Mouse (Mus musculus) midbrain, embryonic 16.5 days (tissue): ENCODE measurements at regions not wholly inside any gene's neighbourhood (a gene's known extent, or its start where the extent isn't known, plus 50 kb on each side); places are given as distances from the start of the nearest gene placed in this dataset.
A peak's percentile ranks its signal among the peaks of the same experiment; 100 is the strongest.

Experiments
- ATAC-seq: fragments of 200-750 bp; cut with Nextera tagmentation; 2 replicates; pipeline ENCODE4 v1.8.0; 2017; ENCODE audit warnings: moderate TSS enrichment
- H3K27ac ChIP-seq: fragments of 300-500 bp; sonication (generic); 2 replicates; pipeline ENCODE4 v1.5.1; 2014; ENCODE audit warnings: mild to moderate bottlenecking, low read length, mixed read lengths
- H3K27me3 ChIP-seq: fragments of 300-500 bp; sonication (generic); 2 replicates; pipeline ENCODE4 v1.6.1; 2014; ENCODE audit warnings: low read depth, low read length, mixed read lengths; ENCODE audit not compliant: control insufficient read depth, insufficient read depth
- H3K36me3 ChIP-seq: fragments of 300-500 bp; sonication (generic); 2 replicates; pipeline ENCODE4 v1.6.1; 2014; ENCODE audit warnings: mild to moderate bottlenecking, low read length, moderate library complexity, mixed read lengths; ENCODE audit not compliant: control insufficient read depth, insufficient read depth
- H3K4me1 ChIP-seq: fragments of 300-500 bp; sonication (generic); 2 replicates; pipeline ENCODE4 v1.6.1; 2014; ENCODE audit warnings: mild to moderate bottlenecking, low read length, mixed read lengths; ENCODE audit not compliant: control insufficient read depth, insufficient read depth
- H3K4me2 ChIP-seq: fragments of 300-500 bp; sonication (generic); 2 replicates; pipeline ENCODE4 v1.6.1; 2014; ENCODE audit warnings: mild to moderate bottlenecking, low read length, mixed read lengths
- H3K4me3 ChIP-seq: fragments of 300-500 bp; sonication (generic); 2 replicates; pipeline ENCODE4 v1.5.1; 2014; ENCODE audit warnings: low read depth, mild to moderate bottlenecking, low read length, moderate library complexity, mixed read lengths
- H3K9ac ChIP-seq: fragments of 300-500 bp; sonication (generic); 2 replicates; pipeline ENCODE4 v1.6.1; 2014; ENCODE audit warnings: low read depth, low read length, mixed read lengths
- H3K9me3 ChIP-seq: fragments of 300-500 bp; sonication (generic); replicated peaks from 2 replicates; pipeline ENCODE4 v1.6.1; 2014; ENCODE audit warnings: mild to moderate bottlenecking, low read length, mixed read lengths; ENCODE audit not compliant: control insufficient read depth, poor library complexity, severe bottlenecking
- WGBS: fragments of 180-500 bp; shearing (Covaris S2); extraction: QIAGEN DNeasy Blood & Tissue Kit; methylation state at CpG from one replicate; pipeline ENCODE4 v1.1.7; 2014; 5-methylcytosine and 5-hydroxymethylcytosine counted together

DNA sequence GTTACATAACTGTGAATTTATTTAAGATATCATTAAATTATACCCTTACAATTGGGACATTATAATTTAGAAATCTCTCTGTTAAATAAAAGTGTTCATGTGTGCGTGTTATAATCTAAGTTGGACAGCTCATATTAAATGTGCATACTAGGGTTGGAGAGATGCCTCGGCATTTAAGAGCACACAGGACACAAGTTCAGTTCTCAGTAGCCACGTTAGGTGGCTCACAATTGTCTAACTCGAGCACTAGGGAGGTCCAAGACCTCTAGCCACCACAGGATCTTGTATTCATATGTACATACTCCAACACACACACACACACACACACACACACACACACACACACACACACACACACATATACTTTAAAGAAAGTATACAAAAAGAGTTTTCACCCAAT lies 56.0 kb downstream of the Foxf2 start:
- Histone ChIP-seq H3K4me3 (no peak overlapping the region), H3K4me2 (no peak overlapping the region), H3K27ac (no peak overlapping the region), H3K4me1 (no peaks in the 10 kb centered on the region), H3K27me3 (no peaks in the 10 kb centered on the region), H3K9me3 (no peaks in the 10 kb centered on the region), H3K36me3 (no peaks in the 10 kb centered on the region), H3K9ac (no peak overlapping the region)
- 83% methylated on average over 4 of the region's 4 CpGs for WGBS
- no peak for ATAC-seq

DNA sequence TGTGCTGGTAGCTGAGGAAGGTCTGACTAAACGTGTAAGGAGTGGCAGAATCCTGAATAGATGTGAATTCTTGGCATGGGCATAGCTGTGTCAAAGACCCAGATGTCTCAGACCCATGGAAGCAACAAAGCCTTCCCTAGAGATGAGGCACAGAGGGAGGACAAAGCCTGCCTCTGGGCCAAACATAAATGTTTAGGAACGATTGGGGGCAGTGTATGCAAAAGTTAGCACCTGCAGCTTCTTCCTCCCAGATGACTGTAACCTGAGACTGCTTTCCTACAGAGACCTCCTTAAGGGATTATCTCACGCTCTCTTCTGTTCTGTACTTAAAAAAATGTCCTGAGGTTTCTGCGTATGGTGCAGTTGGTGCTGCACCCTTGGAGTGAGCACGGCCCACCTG lies 57.7 kb downstream of the Foxf2 start:
- no peak overlapping the region for H3K4me2 ChIP-seq
- no peaks in the 10 kb centered on the region for H3K27me3 ChIP-seq
- no peaks in the 10 kb centered on the region for H3K36me3 ChIP-seq
- H3K27ac ChIP-seq = no peak overlapping the region
- no peak overlapping the region for H3K9ac ChIP-seq
- 49% methylated on average over 5 of the region's 5 CpGs for WGBS
- no peaks in the 10 kb centered on the region for H3K9me3 ChIP-seq
- no peak overlapping the region for H3K4me3 ChIP-seq
- no peak for ATAC-seq
- H3K4me1 ChIP-seq = no peaks in the 10 kb centered on the region

DNA sequence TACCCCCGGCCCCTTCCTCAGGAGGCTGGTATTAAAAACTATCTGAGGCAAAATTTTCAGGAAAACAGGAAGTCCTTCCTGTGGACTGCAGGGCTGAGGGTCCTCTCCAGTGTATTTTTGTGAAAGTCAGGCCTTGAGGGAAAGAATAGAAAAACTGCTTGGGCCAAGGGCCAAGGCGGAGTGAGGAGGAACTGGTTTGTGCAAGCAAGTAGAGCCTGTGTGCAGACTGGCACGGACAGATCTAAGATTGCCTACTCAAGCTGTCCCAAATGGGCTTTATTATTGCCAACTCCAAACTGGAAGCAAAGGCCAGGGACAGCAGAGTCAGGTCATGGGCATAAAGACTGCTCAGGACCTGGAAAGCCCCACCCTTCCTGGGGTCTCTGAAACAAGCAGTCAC lies 62.9 kb downstream of the Foxf2 start:
- Histone ChIP-seq H3K9ac (no peak overlapping the region), H3K4me2 (no peak overlapping the region), H3K4me3 (no peak overlapping the region), H3K27ac (no peak overlapping the region), H3K36me3 (no peaks in the 10 kb centered on the region), H3K4me1 (no peaks in the 10 kb centered on the region), H3K9me3 (no peaks in the 10 kb centered on the region), H3K27me3 (no peaks in the 10 kb centered on the region)
- WGBS = 96% methylated on average over 3 of the region's 3 CpGs
- ATAC-seq = no peak

DNA sequence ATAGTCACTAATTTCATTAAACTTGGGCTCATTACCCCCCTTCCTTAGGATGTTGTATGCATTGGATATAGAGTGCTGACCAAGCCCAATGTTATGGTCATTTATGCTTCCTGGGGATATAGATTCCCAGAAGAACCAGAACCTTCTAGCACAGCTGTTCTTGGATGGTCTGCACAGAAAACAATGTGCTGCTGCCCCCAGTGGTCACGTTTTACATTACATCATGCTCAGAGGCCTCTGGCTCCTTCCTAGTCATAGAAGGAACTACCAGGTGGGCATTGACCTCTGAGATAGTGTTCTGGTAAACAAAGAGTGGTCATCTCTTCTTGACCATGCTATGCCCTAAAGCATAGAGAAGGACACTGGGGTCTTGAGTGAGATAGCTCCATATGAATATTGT lies 63.7 kb downstream of the Foxf2 start:
- no peak overlapping the region for H3K4me3 ChIP-seq
- no peak for ATAC-seq

DNA sequence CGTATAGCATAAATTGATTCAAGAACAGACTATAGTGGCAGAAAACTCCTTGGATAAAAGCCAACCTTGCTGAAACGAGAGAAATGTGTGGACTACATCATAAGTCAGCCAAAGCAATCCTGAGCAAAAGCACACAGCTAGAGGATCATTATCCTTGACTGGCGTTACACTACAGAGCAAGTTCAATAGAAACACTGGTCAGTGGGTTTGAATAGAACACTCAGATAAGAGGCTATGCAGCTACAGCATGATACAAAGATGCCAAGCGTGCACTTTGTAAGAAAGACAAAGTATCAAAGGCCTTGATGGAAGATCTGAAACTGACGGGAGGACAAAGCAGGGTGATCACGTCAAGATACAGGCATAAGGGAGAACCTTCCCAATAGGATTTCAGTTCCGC lies 70.1 kb downstream of the Foxf2 start:
- Histone ChIP-seq H3K4me1 (no peaks in the 10 kb centered on the region), H3K9ac (no peak overlapping the region), H3K27me3 (no peaks in the 10 kb centered on the region), H3K9me3 (no peaks in the 10 kb centered on the region), H3K4me2 (no peak overlapping the region), H3K4me3 (no peak overlapping the region), H3K27ac (no peak overlapping the region), H3K36me3 (no peaks in the 10 kb centered on the region)
- 31% methylated on average over 7 of the region's 7 CpGs for WGBS
- peak; percentile 78; the same call in 1 of the 2 replicates for ATAC-seq

More for the DNA sequence above, 63.7 kb downstream of the Foxf2 start:
- 6% methylated on average over 1 of the region's 1 CpGs for WGBS
- H3K9ac ChIP-seq = no peak overlapping the region
- H3K4me1 ChIP-seq = no peaks in the 10 kb centered on the region
- no peaks in the 10 kb centered on the region for H3K27me3 ChIP-seq
- H3K9me3 ChIP-seq = no peaks in the 10 kb centered on the region
- H3K4me2 ChIP-seq = no peak overlapping the region
- no peaks in the 10 kb centered on the region for H3K36me3 ChIP-seq
- no peak overlapping the region for H3K27ac ChIP-seq

DNA sequence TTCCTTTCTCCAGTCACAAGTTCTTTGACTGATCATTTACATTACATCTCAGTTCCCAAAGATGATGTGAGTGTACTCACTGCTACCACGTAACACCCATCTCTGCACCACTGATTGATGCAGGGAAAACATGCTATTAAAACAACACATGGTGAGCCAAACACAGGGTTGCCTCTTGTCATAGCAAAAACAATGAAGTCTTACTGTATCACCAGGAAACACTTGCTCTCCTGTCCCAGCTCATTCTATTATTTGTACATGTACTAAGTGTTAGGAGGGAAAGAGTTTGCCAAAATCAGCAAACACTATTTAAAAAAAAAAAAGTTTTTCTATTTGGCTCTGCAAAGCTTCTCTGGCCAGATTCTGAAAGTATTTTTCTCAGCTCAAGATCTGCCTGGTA lies 78.6 kb downstream of the Foxf2 start:
- Histone ChIP-seq H3K9me3 (no peaks in the 10 kb centered on the region), H3K27ac (no peak overlapping the region), H3K4me1 (no peaks in the 10 kb centered on the region), H3K9ac (no peak overlapping the region), H3K27me3 (no peaks in the 10 kb centered on the region), H3K4me2 (no peak overlapping the region), H3K4me3 (no peak overlapping the region), H3K36me3 (no peaks in the 10 kb centered on the region)
- no peak for ATAC-seq
- WGBS = 90% methylated on average over 1 of the region's 1 CpGs

DNA sequence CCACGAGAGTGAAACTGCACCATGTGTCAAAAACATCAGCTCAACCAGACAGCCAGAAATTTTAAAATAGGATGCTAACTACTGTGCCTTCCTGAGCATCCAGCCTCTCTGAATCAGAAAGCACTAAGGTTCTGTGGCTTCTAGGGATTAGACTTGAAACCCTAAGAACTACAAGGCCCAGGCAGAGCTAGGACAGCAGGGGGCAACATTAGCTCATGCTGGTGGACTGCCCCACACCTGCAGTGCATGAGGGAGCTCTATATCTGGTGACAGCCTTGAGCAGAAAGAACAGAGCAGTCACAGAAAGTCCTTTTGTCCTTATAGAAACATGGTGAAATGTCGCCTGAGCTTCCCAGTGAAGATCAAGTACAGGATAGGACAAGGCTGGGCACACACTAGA lies 79.8 kb downstream of the Foxf2 start:
- no peak overlapping the region for H3K4me2 ChIP-seq
- no peak for ATAC-seq
- no peaks in the 10 kb centered on the region for H3K4me1 ChIP-seq
- no peaks in the 10 kb centered on the region for H3K9me3 ChIP-seq
- H3K9ac ChIP-seq = no peak overlapping the region
- WGBS = 81% methylated on average over 2 of the region's 2 CpGs
- no peaks in the 10 kb centered on the region for H3K36me3 ChIP-seq
- H3K27me3 ChIP-seq = no peaks in the 10 kb centered on the region
- no peak overlapping the region for H3K4me3 ChIP-seq
- H3K27ac ChIP-seq = no peak overlapping the region

DNA sequence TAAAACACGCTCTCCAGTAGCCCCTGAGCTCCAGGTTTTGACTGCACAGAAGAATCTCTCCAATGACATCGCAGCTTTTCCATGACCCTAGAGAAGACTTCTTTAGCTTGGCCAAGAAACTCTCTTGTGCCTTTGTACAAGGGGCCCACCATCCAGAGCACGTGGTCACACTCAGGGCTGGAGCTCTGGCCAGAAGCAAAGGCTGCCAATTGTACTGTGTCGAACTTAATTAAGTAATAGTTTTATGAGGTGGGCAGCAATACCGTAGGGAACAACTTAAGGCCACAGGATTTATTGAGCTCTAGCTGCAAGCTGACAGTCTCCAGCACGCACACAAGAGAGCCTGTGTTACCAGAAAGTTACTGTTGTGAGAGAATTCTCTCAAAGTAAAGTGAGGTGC lies 85.1 kb downstream of the Foxf2 start:
- Histone ChIP-seq H3K4me2 (no peak overlapping the region), H3K36me3 (no peaks in the 10 kb centered on the region), H3K9me3 (no peaks in the 10 kb centered on the region), H3K4me3 (no peak overlapping the region), H3K27me3 (no peaks in the 10 kb centered on the region), H3K9ac (no peak overlapping the region), H3K4me1 (no peaks in the 10 kb centered on the region), H3K27ac (no peak overlapping the region)
- 80% methylated on average over 6 of the region's 6 CpGs for WGBS
- ATAC-seq = no peak

DNA sequence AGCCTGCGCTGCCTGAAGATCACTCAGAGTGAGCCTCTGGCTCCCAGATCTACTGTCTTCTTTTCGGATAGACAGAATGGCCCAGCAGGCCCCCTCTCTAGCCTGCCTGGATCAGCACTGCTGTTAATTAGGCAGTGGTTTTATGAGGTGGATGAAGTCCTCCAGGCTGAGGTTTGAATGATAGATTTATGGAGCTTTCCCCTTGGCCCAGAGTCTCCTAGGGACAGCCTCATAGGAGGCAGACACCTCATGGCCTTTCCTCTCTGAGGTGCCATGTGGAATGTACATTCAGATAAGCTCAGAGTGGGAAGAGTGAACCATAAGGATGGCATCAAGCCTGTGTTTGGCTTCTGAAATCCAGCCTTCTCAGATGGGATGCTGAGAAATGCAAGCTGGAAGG lies 90.1 kb downstream of the Foxf2 start:
- Histone ChIP-seq H3K27ac (no peak overlapping the region), H3K36me3 (no peaks in the 10 kb centered on the region), H3K4me1 (no peaks in the 10 kb centered on the region), H3K27me3 (no peaks in the 10 kb centered on the region), H3K9ac (no peak overlapping the region), H3K9me3 (no peaks in the 10 kb centered on the region), H3K4me3 (no peak overlapping the region), H3K4me2 (no peak overlapping the region)
- no peak for ATAC-seq
- WGBS = 64% methylated on average over 2 of the region's 2 CpGs

DNA sequence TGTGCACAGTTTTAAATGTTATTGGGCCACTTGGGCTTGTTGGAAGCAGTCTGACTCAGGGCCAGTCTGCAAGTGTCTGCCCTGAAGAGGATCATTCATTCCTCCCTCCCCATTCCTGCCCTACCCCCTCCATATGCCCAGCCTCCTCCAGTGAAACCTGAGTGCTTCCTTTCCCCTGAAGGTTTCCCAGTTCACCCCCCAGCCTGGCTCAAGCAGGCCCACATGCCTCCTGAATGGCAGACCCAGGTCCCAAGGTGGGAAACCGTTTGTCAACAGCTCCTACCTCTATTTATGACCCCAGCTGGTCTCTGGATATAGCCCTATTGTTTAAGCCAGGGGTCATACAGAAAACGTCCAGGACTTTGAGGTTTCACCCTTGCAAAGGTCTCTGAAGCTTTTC lies 89.7 kb upstream of the Foxc1 start:
- H3K9ac ChIP-seq = no peak overlapping the region
- H3K4me3 ChIP-seq = no peak overlapping the region
- no peak for ATAC-seq
- H3K27ac ChIP-seq = no peak overlapping the region
- H3K27me3 ChIP-seq = no peaks in the 10 kb centered on the region
- H3K36me3 ChIP-seq = no peaks in the 10 kb centered on the region
- no peaks in the 10 kb centered on the region for H3K9me3 ChIP-seq
- H3K4me1 ChIP-seq = no peaks in the 10 kb centered on the region
- H3K4me2 ChIP-seq = no peak overlapping the region
- 23% methylated on average over 2 of the region's 2 CpGs for WGBS
